Mouse (Mus musculus): ENCODE data around the gene Stra6.
A peak's percentile ranks its signal among the peaks of the same experiment; 100 is the strongest.

Gene Stra6

DNA sequence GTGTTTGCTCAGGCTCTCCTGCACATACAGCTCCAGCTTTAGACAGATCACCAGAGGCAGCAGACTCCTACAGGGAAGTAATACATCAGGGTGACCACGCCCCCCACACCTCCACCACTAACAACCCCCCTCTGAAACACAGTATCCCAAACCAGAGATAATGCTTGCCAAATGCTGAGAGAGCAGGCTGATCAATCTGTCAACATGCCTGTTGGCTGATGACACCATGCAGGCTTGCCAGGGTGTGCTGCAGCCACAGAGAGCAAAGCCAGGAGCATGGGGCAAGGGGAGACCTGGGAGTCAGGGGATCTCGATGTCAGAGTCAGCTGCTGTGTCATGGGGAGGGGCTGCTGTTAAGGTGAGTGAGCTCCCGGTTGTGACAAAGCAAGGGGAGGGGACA is at the start of gene Stra6:
TSS of gene Stra6 (plus strand) at position 258 of the 400 bp plus-strand sequence.
- DNase-seq (ENCODE audit: low read depth): no peak

- DNase-seq (ENCODE audit: low read depth): no peak
Observed at GRCm38 (mm10) chr9:58014393-58015160, 49.0 kb upstream of the Stra6 start.

- DNase-seq (ENCODE audit: low read depth): no peak
Observed at GRCm38 (mm10) chr9:58015856-58016255, 47.7 kb upstream of the Stra6 start.

- DNase-seq (ENCODE audit: low read depth): no peak
Observed at GRCm38 (mm10) chr9:58016962-58017361, 46.6 kb upstream of the Stra6 start.

DNA sequence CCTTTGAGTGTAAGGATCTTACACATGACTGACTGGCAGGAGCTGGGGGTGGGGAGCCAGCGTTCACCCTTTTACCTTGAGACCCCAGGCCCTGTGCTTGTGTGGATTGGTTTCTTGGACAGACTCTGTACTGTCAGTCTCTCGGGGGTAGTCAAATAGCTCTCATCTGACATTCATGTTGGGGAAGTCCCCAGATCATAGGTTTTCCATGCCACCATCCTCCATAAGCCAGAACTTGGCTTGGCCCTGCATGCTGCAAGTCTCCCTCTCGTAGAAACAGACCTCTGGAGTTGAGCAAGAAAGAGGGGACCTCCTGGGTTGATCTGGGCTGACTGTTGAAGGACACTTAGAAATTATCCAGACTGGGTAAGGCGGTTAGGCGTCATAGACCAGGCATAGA is 45.2 kb upstream of the Stra6 start:
- no peak for DNase-seq (ENCODE audit: low read depth)

DNA sequence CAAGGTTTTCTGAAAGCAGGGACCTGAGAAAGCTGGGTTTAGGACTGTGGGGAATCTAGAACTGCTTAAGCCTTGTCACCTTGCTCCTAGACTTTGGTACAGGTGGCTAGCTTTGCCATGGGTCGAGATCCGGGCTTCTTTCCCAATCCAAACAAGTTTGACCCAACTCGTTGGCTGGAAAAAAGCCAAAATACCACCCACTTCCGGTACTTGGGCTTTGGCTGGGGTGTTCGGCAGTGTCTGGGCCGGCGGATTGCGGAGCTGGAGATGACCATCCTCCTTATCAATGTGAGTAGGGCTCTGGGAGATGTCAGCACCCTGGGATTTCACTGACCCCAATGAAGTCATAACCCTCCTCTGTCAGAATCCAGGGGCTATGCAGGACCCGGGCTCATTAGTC is 37.6 kb upstream of the Stra6 start:
- DNase-seq (ENCODE audit: low read depth): no peak

DNA sequence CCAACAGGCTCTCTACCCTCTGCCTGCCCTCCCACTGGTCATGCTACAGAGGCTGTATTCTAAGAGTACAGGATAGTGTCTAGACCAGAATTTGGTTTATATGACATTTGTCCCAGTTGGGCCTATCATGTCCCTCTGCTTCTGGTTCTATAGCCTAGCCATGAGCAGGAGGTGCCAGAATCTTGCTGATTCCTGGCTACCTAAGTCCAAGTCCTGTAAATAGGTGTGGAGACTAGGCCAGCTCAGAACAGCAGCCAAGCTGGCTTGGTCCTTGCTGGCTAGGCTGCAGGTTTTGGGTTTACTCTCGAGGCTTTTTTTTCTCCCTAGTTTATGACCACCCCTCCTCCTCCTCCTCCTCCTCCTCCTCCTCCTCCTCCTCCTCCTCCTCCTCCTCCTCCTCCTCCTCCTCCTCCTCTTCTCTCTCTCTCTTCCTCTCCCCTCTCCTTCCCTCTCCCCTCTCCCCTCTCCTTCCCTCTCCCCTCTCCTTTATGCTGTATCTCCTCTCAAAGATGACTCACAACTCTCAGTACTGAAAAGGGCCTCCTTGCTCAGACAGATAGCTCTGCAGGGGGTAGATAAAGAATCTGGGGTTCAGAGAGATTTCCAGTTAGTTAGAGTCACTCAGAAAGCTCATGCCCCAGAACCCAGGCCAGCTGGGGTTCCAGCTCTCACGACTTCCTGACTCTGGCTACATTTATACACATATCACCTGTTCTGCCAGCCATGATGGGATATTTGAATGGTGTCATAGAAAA is 36.0 kb upstream of the Stra6 start:
- no peak for DNase-seq (ENCODE audit: low read depth)

DNA sequence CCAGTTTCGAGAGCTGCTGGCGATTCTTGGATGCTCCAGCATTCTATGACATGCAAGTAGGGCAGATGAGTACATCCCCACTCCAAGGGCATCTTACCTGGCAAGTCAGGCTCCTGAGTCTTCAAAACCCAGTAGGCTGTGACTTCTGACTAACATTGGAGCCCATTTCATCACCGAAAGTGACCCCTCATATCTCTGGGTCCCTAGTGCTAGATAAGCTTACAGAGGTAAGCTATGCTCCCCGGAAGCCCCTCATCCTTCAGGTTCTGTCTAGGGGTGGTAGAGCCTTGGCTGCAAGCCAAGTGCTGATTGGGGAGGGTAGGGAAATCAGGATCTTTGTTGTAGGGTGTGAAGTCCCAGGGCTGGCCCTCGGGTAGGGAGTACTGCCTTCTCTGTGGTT is 34.7 kb upstream of the Stra6 start:
- no peak for DNase-seq (ENCODE audit: low read depth)

GRCm38 (mm10) chr9:58029635-58030034 is 34.0 kb upstream of the Stra6 start:
- DNase-seq (ENCODE audit: low read depth): no peak

DNA sequence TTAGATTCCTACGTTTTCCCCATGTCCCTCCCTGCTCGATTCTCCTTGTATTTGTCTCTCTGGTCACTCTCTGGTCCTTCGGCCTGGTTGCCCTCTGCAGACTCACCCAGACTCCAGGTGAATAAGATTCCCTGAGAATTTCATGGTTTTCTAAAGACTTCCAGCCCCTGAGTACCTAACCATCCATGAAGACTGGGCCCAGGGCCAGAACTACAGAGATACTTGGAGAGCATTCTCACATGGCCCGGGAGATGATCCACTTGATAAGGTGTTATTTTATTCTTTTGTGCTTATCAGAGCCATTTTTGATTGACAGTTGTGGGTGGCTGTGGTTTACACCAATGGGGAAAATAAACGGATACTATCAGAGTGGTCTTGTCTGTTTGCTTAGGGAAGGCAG is 31.7 kb upstream of the Stra6 start:
- no peak for DNase-seq (ENCODE audit: low read depth)

DNA sequence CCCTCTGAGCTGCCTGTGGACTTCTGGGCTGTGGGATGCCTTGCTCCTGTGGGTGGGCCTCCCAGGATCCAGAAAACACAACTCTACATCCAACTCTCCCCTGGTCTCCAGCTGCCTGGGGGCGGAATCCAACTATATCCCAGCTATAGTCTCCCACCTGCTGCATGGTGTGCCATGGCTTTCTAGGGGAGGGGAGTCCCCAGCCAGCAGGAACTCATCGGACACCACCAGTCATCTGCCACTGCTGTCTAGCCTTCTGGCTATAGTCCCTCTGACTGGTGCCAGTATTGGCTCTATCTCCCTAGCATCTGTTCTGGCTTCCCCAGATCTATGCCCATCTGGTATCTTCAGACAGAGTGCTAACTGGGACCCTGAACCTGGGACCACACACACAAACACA is 28.1 kb upstream of the Stra6 start:
- no peak for DNase-seq (ENCODE audit: low read depth)

GRCm38 (mm10) chr9:58035951-58036698 is 27.5 kb upstream of the Stra6 start:
- no peak for DNase-seq (ENCODE audit: low read depth)

GRCm38 (mm10) chr9:58036961-58037360 is 26.6 kb upstream of the Stra6 start:
- DNase-seq (ENCODE audit: low read depth): no peak

DNA sequence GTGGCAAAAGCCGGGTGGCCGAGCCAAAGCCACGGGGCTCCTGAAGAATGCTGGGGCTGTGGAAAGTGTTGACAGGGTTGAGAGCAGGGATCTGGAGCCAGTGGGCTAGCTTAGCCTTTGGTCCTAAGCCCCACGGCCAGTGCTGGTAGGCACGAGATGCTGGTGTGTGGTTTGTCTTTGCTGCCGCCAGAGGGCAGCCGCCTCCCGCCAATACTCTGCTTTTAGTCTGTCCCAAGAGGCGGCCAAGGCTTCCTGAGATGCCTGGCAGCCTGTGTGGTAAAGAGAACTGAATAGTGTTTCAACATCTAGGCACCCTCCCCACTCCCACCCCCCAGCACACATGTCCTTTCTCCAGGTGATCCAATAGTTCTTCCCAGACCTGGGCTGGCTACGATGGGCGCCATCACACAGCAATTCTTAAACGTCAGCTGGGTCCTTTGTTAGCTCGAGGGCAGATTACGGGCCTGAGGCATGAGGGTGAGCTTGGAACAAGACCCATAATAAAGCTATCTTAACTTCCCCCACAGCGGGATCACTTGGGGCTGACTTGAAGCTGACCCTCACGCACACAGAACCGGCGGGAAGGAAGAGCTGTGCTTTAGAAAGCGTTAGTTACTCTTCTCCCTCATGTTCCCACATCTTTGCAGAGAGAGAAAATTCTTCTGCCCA is 25.0 kb upstream of the Stra6 start:
- peak; percentile 64 for DNase-seq (ENCODE audit: low read depth)

- no peak for DNase-seq (ENCODE audit: low read depth)
Observed at GRCm38 (mm10) chr9:58040977-58041376, 22.6 kb upstream of the Stra6 start.

DNA sequence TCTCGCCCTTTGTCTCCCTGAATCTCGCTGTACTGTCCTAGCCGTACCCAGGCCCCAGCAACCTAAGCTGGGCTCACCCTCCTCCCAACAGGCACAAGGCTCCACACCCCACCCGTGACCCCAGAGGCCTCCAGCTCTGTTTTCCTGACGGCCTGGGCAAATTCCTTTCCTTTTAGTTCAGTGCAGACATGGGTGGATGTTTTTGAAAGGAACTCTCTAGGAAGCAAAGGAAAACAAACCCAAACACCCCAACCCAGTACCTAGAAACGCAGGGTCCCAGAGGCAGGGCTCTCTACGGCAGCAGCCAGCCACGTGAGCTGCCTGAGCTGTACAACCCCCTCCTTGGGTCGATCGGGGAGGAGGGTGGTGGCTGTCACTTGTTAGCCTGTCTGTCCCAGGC is 21.2 kb upstream of the Stra6 start:
- DNase-seq (ENCODE audit: low read depth): no peak

- DNase-seq (ENCODE audit: low read depth): no peak
Observed at GRCm38 (mm10) chr9:58043496-58044017, 20.0 kb upstream of the Stra6 start.

- DNase-seq (ENCODE audit: low read depth): no peak
Observed at GRCm38 (mm10) chr9:58044828-58045227, 18.8 kb upstream of the Stra6 start.

DNA sequence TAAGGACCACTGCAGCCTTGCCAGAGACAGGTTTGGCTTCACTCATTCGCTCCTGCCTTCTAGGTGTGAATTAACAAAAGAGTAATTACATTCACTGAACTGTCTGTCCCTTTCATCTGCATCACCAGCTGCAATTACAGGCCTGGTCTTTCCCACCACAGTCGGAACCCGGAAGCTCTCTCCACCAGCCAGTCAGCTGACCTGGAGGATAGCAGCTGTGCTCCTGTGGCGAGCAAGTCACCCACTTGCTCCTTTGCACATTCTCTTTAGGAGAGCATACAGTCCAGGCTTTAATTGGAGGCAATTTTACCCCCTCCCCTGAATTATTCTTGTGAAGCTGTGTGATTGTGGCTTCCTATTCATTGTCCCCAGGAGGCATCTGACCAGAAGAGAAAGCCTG is 17.9 kb upstream of the Stra6 start:
- DNase-seq (ENCODE audit: low read depth): no peak

GRCm38 (mm10) chr9:58047061-58047460 is 16.5 kb upstream of the Stra6 start:
- DNase-seq (ENCODE audit: low read depth): no peak

DNA sequence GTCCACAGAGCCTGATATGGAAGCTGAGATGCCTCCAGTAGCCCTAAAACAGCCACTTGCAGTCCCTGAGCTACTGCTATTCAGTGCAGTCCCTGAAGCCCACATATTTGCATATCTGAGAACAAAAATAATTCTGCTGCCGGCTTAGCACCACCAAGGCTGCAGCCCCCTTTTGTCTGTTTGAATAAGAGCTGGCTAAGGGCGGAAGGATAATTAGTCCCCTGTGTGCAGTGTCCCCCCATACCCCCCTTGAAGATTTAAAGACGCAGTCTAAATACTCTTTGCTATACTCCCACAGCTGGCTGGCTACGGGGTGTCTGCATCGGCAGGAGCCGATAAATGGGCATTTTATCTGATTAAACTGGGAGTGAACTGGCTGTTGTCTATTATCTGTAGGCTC is 15.0 kb upstream of the Stra6 start:
- no peak for DNase-seq (ENCODE audit: low read depth)

- no peak for DNase-seq (ENCODE audit: low read depth)
Observed at GRCm38 (mm10) chr9:58049186-58049585, 14.4 kb upstream of the Stra6 start.

Measured in induced T-regulatory cell, adult 2 months (primary cell).